In the genomic region with DNA sequence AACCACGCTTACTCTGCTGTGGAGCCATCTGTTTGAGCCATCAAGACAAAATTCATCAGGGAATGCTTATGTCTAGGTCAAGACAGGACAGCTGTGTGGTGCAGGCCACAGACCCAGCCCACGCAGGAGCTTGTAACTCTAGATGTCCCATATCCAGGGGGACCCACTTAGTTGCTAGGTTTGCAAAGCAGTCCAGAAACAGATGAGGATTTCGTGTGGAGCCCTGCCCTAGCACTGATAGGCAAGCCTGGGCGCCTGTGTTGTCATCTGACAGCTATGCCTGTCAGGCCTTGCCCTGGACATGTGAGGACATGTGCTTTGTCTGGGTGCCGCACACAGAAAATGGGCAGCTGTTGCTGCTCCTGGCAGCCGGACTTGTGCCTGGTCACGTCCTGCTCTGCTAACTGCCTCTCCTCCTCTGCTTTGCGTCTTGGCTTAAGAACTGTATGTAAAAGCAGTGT, we compare ENCODE assay signal across 10 mouse cellular contexts.
DNase-seq lines count a peak whose midpoint lies in the region; ATAC-seq and TF ChIP-seq lines count a peak whose summit lies in the region.
"Had no signal": no experiment of that assay in that cellular context is flagged by ENCODE, and none has a peak within 500 bp of the region (broad histone marks: within the 10 kb centered on the region; RNA-seq: fewer than 3 reads in every experiment).

No protein-coding gene starts in this region.

- TF ChIP-seq POLR2A in kidney, adult 2 months (IDR thresholded peaks at IDR 0.05; ENCODE audit: low read depth, low read length): no peak

- no peak overlapping the region for H3K9ac ChIP-seq in stomach, postnatal 0 days (ENCODE audit: low read length)
- H3K9ac ChIP-seq: stomach, embryonic 15.5 days had no signal

- WGBS in kidney, adult 2 months: 77% methylated on average over 8 of the region's 8 CpGs
- 47% methylated on average over 8 of the region's 8 CpGs for WGBS in stomach, postnatal 0 days

- ATAC-seq in stomach, postnatal 0 days (ENCODE audit: low FRiP score, low TSS enrichment): 0 out of 2 replicates have a peak, but pooled peaks have one; percentile 35

- TF ChIP-seq CTCF in kidney, adult 2 months (conservative IDR thresholded peaks at IDR 0.05; ENCODE audit: insufficient read depth, insufficient read length, low read depth, low read length): no peak
- no peak for TF ChIP-seq CTCF in stomach, postnatal 0 days (IDR thresholded peaks at IDR 0.05; ENCODE audit: low read depth)

- no peak overlapping the region for H3K4me2 ChIP-seq in stomach, postnatal 0 days (replicated peaks; ENCODE audit: low read depth)
- H3K4me2 ChIP-seq: stomach, embryonic 15.5 days had no signal

- TF ChIP-seq EP300 in stomach, postnatal 0 days (optimal IDR thresholded peaks at IDR 0.05): no peak

- peak; percentile 10 to 21 for DNase-seq in kidney, postnatal 4 days
- no peak for DNase-seq in kidney, adult 2 months
- peak; percentile 66 for DNase-seq in fat pad, adult 2 months (ENCODE audit: extremely low read depth, low read depth, low spot score)
- peak; percentile 47 to 56 for DNase-seq in heart, postnatal 14 days
- no peak for DNase-seq in stomach, postnatal 0 days (ENCODE audit: low spot score)
- no peak for DNase-seq in right cerebral cortex, postnatal 10 days (ENCODE audit: low spot score in 2 of 2)
- DNase-seq in left cerebral cortex, postnatal 36 days (ENCODE audit: low spot score in 2 of 2): no peak
- DNase-seq in layer of hippocampus, adult 9-10 months (ENCODE audit: low spot score): no peak

- H3K4me1 ChIP-seq in kidney, adult 2 months (ENCODE audit: control insufficient read depth, insufficient read depth, low read length): no peaks in the 10 kb centered on the region
- no peaks in the 10 kb centered on the region for H3K4me1 ChIP-seq in stomach, postnatal 0 days (replicated peaks; ENCODE audit: control insufficient read depth, insufficient read depth)

- H3K27me3 ChIP-seq in kidney, adult 2 months (replicated peaks; ENCODE audit: control insufficient read depth, insufficient read depth, low read length): no peaks in the 10 kb centered on the region
- no peaks in the 10 kb centered on the region for H3K27me3 ChIP-seq in stomach, postnatal 0 days (ENCODE audit: control insufficient read depth, insufficient read depth, low read length)
- H3K27me3 ChIP-seq: stomach, embryonic 15.5 days had no signal

- H3K4me3 ChIP-seq in kidney, adult 2 months (ENCODE audit: insufficient read depth, low read depth, low read length): no peak overlapping the region
- no peak overlapping the region for H3K4me3 ChIP-seq in stomach, postnatal 0 days (ENCODE audit: low read depth, low read length)
- H3K4me3 ChIP-seq: erythroblast, embryonic 14.5 days; stomach, embryonic 15.5 days had no signal

- H3K9me3 ChIP-seq in stomach, postnatal 0 days (ENCODE audit: control insufficient read depth, low read length): no peaks in the 10 kb centered on the region
- H3K9me3 ChIP-seq: stomach, embryonic 15.5 days had no signal

- H3K27ac ChIP-seq in kidney, adult 2 months (ENCODE audit: insufficient read depth, low read depth, low read length): no peak overlapping the region
- H3K27ac ChIP-seq in stomach, postnatal 0 days (replicated peaks): no peak overlapping the region
- H3K27ac ChIP-seq: stomach, embryonic 15.5 days had no signal

- intact Hi-C loops in heart, postnatal 14 days (cut with DNase I): no loop called here
- intact Hi-C loops in left cerebral cortex, postnatal 36 days (cut with DNase I): no loop called here

- no peaks in the 10 kb centered on the region for H3K36me3 ChIP-seq in kidney, adult 2 months (ENCODE audit: control insufficient read depth, insufficient read depth, low read length)
- H3K36me3 ChIP-seq in stomach, postnatal 0 days (ENCODE audit: control insufficient read depth, insufficient read depth, low read length): no peaks in the 10 kb centered on the region
- H3K36me3 ChIP-seq: stomach, embryonic 15.5 days had no signal

Comparison
In these comparisons a context has a peak if more than half of its experiments do, and no peak if none do; other contexts are left out.
1. DNase-seq: peak in kidney, postnatal 4 days (2 of 2), fat pad, adult 2 months (single experiment) and heart, postnatal 14 days (2 of 2); none in kidney, adult 2 months (single experiment), stomach, postnatal 0 days (single experiment), right cerebral cortex, postnatal 10 days (0 of 2), left cerebral cortex, postnatal 36 days (0 of 2) and layer of hippocampus, adult 9-10 months (single experiment).